Mouse (Mus musculus) bone marrow macrophage, adult 2 months (primary cell): ENCODE data around the gene Cdx2.

Source experiments
- CTCF ChIP-seq: IDR thresholded peaks from 2 replicates; pipeline ENCODE4 v1.5.1; 2012; ENCODE audit warnings: low read depth, mild to moderate bottlenecking, low read length, moderate library complexity
- POLR2A ChIP-seq: IDR thresholded peaks from 2 replicates; pipeline ENCODE4 v1.6.1; 2012; ENCODE audit warnings: mild to moderate bottlenecking, low read depth, low read length, borderline replicate concordance

- TF ChIP-seq CTCF = no peak
- no peak for TF ChIP-seq POLR2A
Observed at GRCm38 (mm10) chr5:147314646-147315431, 7.8 kb upstream of the Cdx2 start.
